Mouse (Mus musculus) lung, embryonic 14.5 days (tissue): Measurements from ENCODE around the gene Nek5. TPM values are rescaled to one million over a fixed set of nuclear protein-coding genes. Genes with fewer than 3 reads are reported as not detected.

Experiments used
- ATAC-seq: fragments of 200-750 bp; cut with Nextera tagmentation; 2 replicates; pipeline ENCODE4 v1.8.0; 2017; ENCODE audit warnings: mild to moderate bottlenecking, moderate TSS enrichment, moderate library complexity; ENCODE audit not compliant: insufficient read depth
- DNase-seq: peaks from one replicate; pipeline ENCODE4 v3.0.0-alpha.2; 2015
- H3K27ac ChIP-seq: fragments of 300-500 bp; sonication (generic); 2 replicates; pipeline ENCODE4 v1.5.1; 2014; ENCODE audit warnings: low read depth, mild to moderate bottlenecking, moderate library complexity
- H3K27me3 ChIP-seq: fragments of 300-500 bp; sonication (generic); 2 replicates; pipeline ENCODE4 v1.6.1; 2014; ENCODE audit warnings: low read length, control low read depth; ENCODE audit not compliant: insufficient read depth
- H3K36me3 ChIP-seq: fragments of 300-500 bp; sonication (generic); 2 replicates; pipeline ENCODE4 v1.6.1; 2014; ENCODE audit warnings: control low read depth; ENCODE audit not compliant: insufficient read depth
- H3K4me1 ChIP-seq: fragments of 300-500 bp; sonication (generic); 2 replicates; pipeline ENCODE4 v1.6.1; 2014; ENCODE audit warnings: antibody characterized with exemption, control low read depth; ENCODE audit not compliant: insufficient read depth
- H3K4me2 ChIP-seq: fragments of 300-500 bp; sonication (generic); 2 replicates; pipeline ENCODE4 v1.6.1; 2014; ENCODE audit warnings: mild to moderate bottlenecking
- H3K4me3 ChIP-seq: fragments of 300-500 bp; sonication (generic); 2 replicates; pipeline ENCODE4 v1.5.1; 2014; ENCODE audit warnings: low read depth, low read length
- H3K9ac ChIP-seq: fragments of 300-500 bp; sonication (generic); 2 replicates; pipeline ENCODE4 v1.6.1; 2014
- H3K9me3 ChIP-seq: fragments of 300-500 bp; sonication (generic); 2 replicates; pipeline ENCODE4 v1.6.1; 2016; ENCODE audit warnings: low read depth, low read length, control low read depth
- CTCF ChIP-seq: IDR thresholded peaks from 2 replicates; pipeline ENCODE4 v1.5.1; 2016; ENCODE audit warnings: antibody characterized with exemption, low read depth
- WGBS: fragments of 180-500 bp; shearing (Covaris S2); extraction: QIAGEN DNeasy Blood & Tissue Kit; methylation state at CpG from one replicate; pipeline ENCODE4 v1.1.7; 2014; 5-methylcytosine and 5-hydroxymethylcytosine counted together
- polyA plus RNA-seq: library from polyadenylated mRNA; unstranded; fragments of >200 nt; fragmentation: Nextera tagmentation; extraction: Ambion mirVana; gene quantifications from 2 replicates; pipeline ENCODE4 v1.2.1, GENCODE M21; 2014

Nek5 gene
- polyA plus RNA-seq, 1 experiment from 2014 or later: 0.26 TPM

- Histone ChIP-seq H3K4me1 (no peaks in the 10 kb centered on the region; the same call in 1 of the 2 replicates), H3K36me3 (no peaks in the 10 kb centered on the region), H3K4me3 (no peak overlapping the region), H3K9ac (no peak overlapping the region), H3K9me3 (no peaks in the 10 kb centered on the region), H3K4me2 (no peak overlapping the region), H3K27me3 (peaks cover 22% of the 10 kb centered on the region), H3K27ac (no peak overlapping the region)
- no peak for DNase-seq
- WGBS: 71% methylated on average over 3 of the region's 3 CpGs
- no peak for TF ChIP-seq CTCF
- ATAC-seq: no peak
Observed at GRCm38 (mm10) chr8:22056850-22057249, 68.0 kb downstream of the Nek5 start.

GRCm38 (mm10) chr8:22055492-22055877 lies 69.4 kb downstream of the Nek5 start:
- Histone ChIP-seq H3K4me3 (no peak overlapping the region), H3K4me1 (no peaks in the 10 kb centered on the region; the same call in 1 of the 2 replicates), H3K27ac (no peak overlapping the region), H3K27me3 (peaks cover 22% of the 10 kb centered on the region), H3K9ac (no peak overlapping the region), H3K4me2 (no peak overlapping the region), H3K36me3 (no peaks in the 10 kb centered on the region), H3K9me3 (no peaks in the 10 kb centered on the region)
- TF ChIP-seq CTCF: no peak
- WGBS: 90% methylated on average over 2 of the region's 2 CpGs
- no peak for DNase-seq
- no peak for ATAC-seq

GRCm38 (mm10) chr8:22054674-22055491 lies 70.0 kb downstream of the Nek5 start:
- Histone ChIP-seq H3K9me3 (no peaks in the 10 kb centered on the region), H3K4me1 (no peaks in the 10 kb centered on the region; the same call in 1 of the 2 replicates), H3K36me3 (no peaks in the 10 kb centered on the region), H3K4me3 (no peak overlapping the region), H3K4me2 (0 out of 2 replicates have a peak overlapping the region, but pooled peaks have one; percentile 4), H3K9ac (no peak overlapping the region), H3K27ac (no peak overlapping the region), H3K27me3 (peaks cover 21% of the 10 kb centered on the region)
- ATAC-seq: peak; percentile 56; the same call in 1 of the 2 replicates
- 62% methylated on average over 12 of the region's 12 CpGs for WGBS
- no peak for TF ChIP-seq CTCF
- peak; percentile 45 for DNase-seq

- TF ChIP-seq CTCF: peak; percentile 71
Observed at GRCm38 (mm10) chr8:22047699-22048464, 77.0 kb downstream of the Nek5 start.

GRCm38 (mm10) chr8:22043706-22044105 lies 81.1 kb downstream of the Nek5 start:
- WGBS: 12% methylated on average over 12 of the region's 12 CpGs
- Histone ChIP-seq H3K4me3 (no peak overlapping the region), H3K9me3 (no peaks in the 10 kb centered on the region), H3K27ac (no peak overlapping the region), H3K4me2 (no peak overlapping the region), H3K4me1 (no peaks in the 10 kb centered on the region), H3K36me3 (no peaks in the 10 kb centered on the region), H3K9ac (no peak overlapping the region), H3K27me3 (no peaks in the 10 kb centered on the region)
- TF ChIP-seq CTCF: no peak
- no peak; the same call in 1 of the 2 replicates for ATAC-seq
- no peak for DNase-seq

More at GRCm38 (mm10) chr8:22047699-22048464, 77.0 kb downstream of the Nek5 start:
- ATAC-seq: peak; percentile 76
- H3K9ac ChIP-seq: no peak overlapping the region
- 71% methylated on average over 2 of the region's 2 CpGs for WGBS
- H3K27ac ChIP-seq: no peak overlapping the region
- H3K9me3 ChIP-seq: no peaks in the 10 kb centered on the region
- DNase-seq: peak; percentile 76
- H3K27me3 ChIP-seq: no peaks in the 10 kb centered on the region
- no peaks in the 10 kb centered on the region for H3K4me1 ChIP-seq
- no peaks in the 10 kb centered on the region for H3K36me3 ChIP-seq
- no peak overlapping the region for H3K4me3 ChIP-seq
- H3K4me2 ChIP-seq: no peak overlapping the region

GRCm38 (mm10) chr8:22042515-22042914 lies 82.3 kb downstream of the Nek5 start:
- Histone ChIP-seq H3K27me3 (no peaks in the 10 kb centered on the region), H3K9me3 (no peaks in the 10 kb centered on the region), H3K4me2 (no peak overlapping the region), H3K9ac (no peak overlapping the region), H3K4me3 (no peak overlapping the region), H3K36me3 (no peaks in the 10 kb centered on the region), H3K4me1 (no peaks in the 10 kb centered on the region), H3K27ac (no peak overlapping the region)
- WGBS: 64% methylated on average over 3 of the region's 3 CpGs
- ATAC-seq (no peak), DNase-seq (no peak)
- TF ChIP-seq CTCF: no peak

- H3K4me2 ChIP-seq: no peak overlapping the region
- ATAC-seq: no peak
- 56% methylated on average over 6 of the region's 6 CpGs for WGBS
- no peaks in the 10 kb centered on the region for H3K27me3 ChIP-seq
- H3K36me3 ChIP-seq: no peaks in the 10 kb centered on the region
- no peak overlapping the region for H3K27ac ChIP-seq
- no peak overlapping the region for H3K9ac ChIP-seq
- no peaks in the 10 kb centered on the region for H3K9me3 ChIP-seq
- no peak overlapping the region for H3K4me3 ChIP-seq
- no peak for TF ChIP-seq CTCF
- no peak for DNase-seq
- no peaks in the 10 kb centered on the region for H3K4me1 ChIP-seq
Observed at GRCm38 (mm10) chr8:22040153-22040509, 84.7 kb downstream of the Nek5 start.
